Mouse (Mus musculus) thymus, adult 2 months (tissue): ENCODE measurements around the gene Clmn. TPM values are rescaled to one million over a fixed set of nuclear protein-coding genes. Genes with fewer than 3 reads are reported as not detected.
A peak's percentile ranks its signal among the peaks of the same experiment; 100 is the strongest.

ENCODE experiments used
- DNase-seq: peaks from one replicate; pipeline ENCODE4 v3.0.0; 2021
- H3K27ac ChIP-seq: fragments of 200-500 bp; 2 replicates; pipeline ENCODE4 v1.5.1; 2012; ENCODE audit warnings: low read length, control low read depth; ENCODE audit not compliant: control insufficient read depth, insufficient read depth
- H3K27me3 ChIP-seq: fragments of 200-500 bp; 2 replicates; pipeline ENCODE4 v1.6.1; 2012; ENCODE audit warnings: mild to moderate bottlenecking, low read length, moderate library complexity, mixed read lengths; ENCODE audit not compliant: control insufficient read depth, insufficient read depth
- H3K36me3 ChIP-seq: fragments of 200-500 bp; 2 replicates; pipeline ENCODE4 v1.6.1; 2012; ENCODE audit warnings: mild to moderate bottlenecking, low read length, moderate library complexity; ENCODE audit not compliant: control insufficient read depth, insufficient read depth
- H3K4me1 ChIP-seq: fragments of 200-500 bp; replicated peaks from 2 replicates; pipeline ENCODE4 v1.6.1; 2012; ENCODE audit warnings: low read length; ENCODE audit not compliant: control insufficient read depth, insufficient read depth
- H3K4me3 ChIP-seq: fragments of 200-500 bp; 2 replicates; pipeline ENCODE4 v1.5.1; 2012; ENCODE audit warnings: mild to moderate bottlenecking, low read length, control low read depth, moderate library complexity; ENCODE audit not compliant: control insufficient read depth, insufficient read depth
- CTCF ChIP-seq: fragments of 200-500 bp; IDR thresholded peaks from 2 replicates; pipeline ENCODE4 v1.5.1; 2012; ENCODE audit warnings: mild to moderate bottlenecking, control low read depth, low read length, moderate library complexity, borderline replicate concordance; ENCODE audit not compliant: control insufficient read depth, poor library complexity, insufficient read depth; ENCODE audit errors: extremely low read depth
- POLR2A ChIP-seq: fragments of 200-500 bp; IDR thresholded peaks from 2 replicates; pipeline ENCODE4 v1.6.1; 2012; ENCODE audit warnings: mild to moderate bottlenecking, low read length, control low read depth, moderate library complexity; ENCODE audit not compliant: control insufficient read depth, poor library complexity, insufficient read depth; ENCODE audit errors: extremely low read depth
- WGBS: fragments of 180-500 bp; shearing (Covaris S2); methylation state at CpG from one replicate; pipeline ENCODE4 v1.1.7; 2018; 5-methylcytosine and 5-hydroxymethylcytosine counted together
- polyA plus RNA-seq: library from polyadenylated mRNA; depleted of rRNA; stranded (reverse); fragments of >200 nt; gene quantifications from 2 replicates; pipeline ENCODE4 v1.2.3, GENCODE M21; 2012; rRNA removed

Gene Clmn
- polyA plus RNA-seq: 0.75 and 1.0 TPM in 2 replicates

DNA sequence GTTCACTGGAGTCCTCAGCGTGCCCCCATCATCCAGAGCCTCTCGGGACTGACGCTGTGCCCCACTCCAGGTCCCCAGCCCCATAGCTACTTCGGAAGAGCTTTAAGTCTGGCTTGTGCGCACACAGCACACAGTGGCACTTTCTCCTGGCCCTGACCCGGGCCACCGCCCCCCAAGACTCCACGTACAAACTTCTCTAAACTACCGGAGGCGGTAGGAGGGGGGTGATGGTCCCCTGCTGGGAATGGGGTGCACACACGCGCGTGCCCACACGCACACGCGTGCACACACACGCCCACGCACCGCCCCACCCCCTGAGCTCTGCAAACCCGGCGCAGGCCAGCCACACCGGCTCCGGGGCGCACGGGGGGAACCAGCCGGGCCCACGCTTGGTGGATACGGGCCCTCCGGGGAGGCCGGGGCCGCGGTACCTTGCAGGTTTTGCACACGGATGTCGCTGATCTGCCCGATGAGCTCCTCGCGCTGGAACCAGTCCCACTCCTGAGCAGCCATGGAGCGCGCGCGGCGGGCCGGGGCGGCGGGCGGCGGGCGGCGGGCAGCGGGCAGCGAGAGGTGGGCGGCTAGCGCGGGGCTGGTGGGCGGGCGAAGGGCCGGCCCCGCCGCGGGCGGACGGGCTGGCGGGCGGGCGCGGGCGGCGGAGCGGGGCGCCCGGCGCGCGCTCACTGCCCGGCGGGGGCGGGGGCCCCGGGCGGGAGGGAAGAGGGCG lies at the start of gene Clmn:
TSS of gene Clmn (minus strand) at position 638 of the 727 bp plus-strand sequence.
- no peaks in the 10 kb centered on the region for H3K36me3 ChIP-seq
- peak; percentile 2 for DNase-seq
- no peaks in the 10 kb centered on the region for H3K4me1 ChIP-seq
- peak within 1 kb of the TSS; percentile 1; the same call in 1 of the 2 replicates for H3K4me3 ChIP-seq
- H3K27me3 ChIP-seq: no peaks in the 10 kb centered on the region; the same call in 1 of the 2 replicates
- WGBS: 12% methylated on average over 59 of the region's 80 CpGs
- TF ChIP-seq CTCF (no peak), POLR2A (no peak)
- no peak within 1 kb of the TSS for H3K27ac ChIP-seq

DNA sequence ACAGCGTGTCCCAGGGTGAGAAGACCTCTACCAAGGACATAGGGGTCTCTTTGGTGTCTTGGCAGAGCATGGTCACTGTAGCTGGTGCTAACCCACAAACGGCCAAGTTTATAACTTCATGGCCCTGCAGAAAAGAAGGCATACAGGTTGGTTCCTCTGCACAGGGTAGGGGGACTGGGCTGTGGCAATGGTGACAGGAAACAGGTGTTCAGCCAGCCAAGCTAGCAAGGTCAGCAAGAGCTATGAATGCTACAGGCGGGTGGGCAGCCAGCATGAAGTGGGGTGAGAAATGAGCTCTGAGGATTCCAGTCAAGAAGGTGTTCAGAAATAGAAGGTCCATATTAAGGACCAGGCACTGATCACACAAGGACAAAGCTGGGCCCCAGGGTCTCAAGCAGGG lies 48.1 kb upstream of the Clmn start:
- Histone ChIP-seq H3K27ac (no peak overlapping the region), H3K27me3 (no peaks in the 10 kb centered on the region), H3K4me1 (peaks cover 4% of the 10 kb centered on the region; the same call in 1 of the 2 replicates), H3K4me3 (no peak overlapping the region), H3K36me3 (no peaks in the 10 kb centered on the region)
- no peak for TF ChIP-seq CTCF
- no peak for TF ChIP-seq POLR2A
- no peak for DNase-seq
- 11% methylated on average over 3 of the region's 3 CpGs for WGBS

DNA sequence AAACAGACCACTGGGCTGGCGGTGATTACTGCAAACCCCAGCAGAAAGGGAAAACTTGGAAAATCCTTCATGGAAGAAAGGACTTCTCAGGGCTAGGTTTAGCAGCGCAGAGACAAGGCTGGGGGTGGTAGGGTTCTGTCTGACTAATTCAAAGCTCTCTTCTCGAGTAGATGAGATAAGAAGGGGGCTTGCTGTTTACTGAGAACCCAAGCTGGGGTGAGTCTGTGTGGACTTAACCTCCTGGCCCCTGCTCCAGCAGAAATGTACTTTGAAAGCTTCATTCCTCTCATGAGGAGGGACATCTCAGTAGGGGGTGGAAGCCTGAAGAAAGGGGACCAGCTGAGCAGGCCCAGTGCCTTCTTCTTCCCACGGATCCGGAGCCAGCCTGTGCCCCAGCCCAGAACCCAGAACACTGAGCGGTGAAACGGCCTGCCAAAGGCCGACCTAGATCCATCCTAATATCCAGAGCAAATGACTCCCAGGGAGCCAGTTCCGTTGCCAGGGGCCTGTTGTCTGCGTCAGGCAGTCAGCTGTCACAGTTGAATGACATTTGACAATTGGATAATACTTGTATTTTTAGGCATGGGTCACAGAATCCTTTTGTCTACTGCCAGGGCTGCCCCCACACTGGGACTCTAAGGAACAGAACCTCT lies 47.5 kb upstream of the Clmn start:
- no peak for DNase-seq
- TF ChIP-seq CTCF: no peak
- H3K4me1 ChIP-seq: peaks cover 4% of the 10 kb centered on the region; the same call in 1 of the 2 replicates
- H3K27ac ChIP-seq: no peak overlapping the region
- H3K36me3 ChIP-seq: no peaks in the 10 kb centered on the region
- WGBS: 85% methylated on average over 10 of the region's 10 CpGs
- H3K27me3 ChIP-seq: no peaks in the 10 kb centered on the region
- H3K4me3 ChIP-seq: no peak overlapping the region

DNA sequence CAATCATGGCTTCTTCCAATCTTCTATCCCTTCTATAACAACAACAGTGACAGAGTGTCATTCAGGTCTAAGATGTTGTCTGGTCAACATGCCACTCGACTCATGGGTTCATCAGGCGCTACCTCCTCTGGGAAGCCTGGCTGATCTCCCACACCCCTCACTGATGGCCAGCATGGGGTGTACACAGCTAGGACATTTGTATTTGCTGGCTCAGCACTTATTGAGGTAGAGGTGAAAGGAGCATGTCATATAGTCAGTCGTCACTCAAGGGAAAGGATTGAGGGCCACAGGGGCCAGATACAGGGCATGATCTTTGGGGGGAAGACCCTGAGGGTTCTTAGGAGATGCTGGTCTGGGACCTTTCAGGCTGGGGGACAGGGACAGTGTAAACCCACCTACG lies 44.9 kb upstream of the Clmn start:
- Histone ChIP-seq H3K27ac (no peak overlapping the region), H3K4me3 (no peak overlapping the region), H3K27me3 (no peaks in the 10 kb centered on the region), H3K36me3 (no peaks in the 10 kb centered on the region), H3K4me1 (peaks cover 4% of the 10 kb centered on the region; the same call in 1 of the 2 replicates)
- 95% methylated on average over 4 of the region's 4 CpGs for WGBS
- no peak for TF ChIP-seq POLR2A
- no peak for TF ChIP-seq CTCF
- no peak for DNase-seq

DNA sequence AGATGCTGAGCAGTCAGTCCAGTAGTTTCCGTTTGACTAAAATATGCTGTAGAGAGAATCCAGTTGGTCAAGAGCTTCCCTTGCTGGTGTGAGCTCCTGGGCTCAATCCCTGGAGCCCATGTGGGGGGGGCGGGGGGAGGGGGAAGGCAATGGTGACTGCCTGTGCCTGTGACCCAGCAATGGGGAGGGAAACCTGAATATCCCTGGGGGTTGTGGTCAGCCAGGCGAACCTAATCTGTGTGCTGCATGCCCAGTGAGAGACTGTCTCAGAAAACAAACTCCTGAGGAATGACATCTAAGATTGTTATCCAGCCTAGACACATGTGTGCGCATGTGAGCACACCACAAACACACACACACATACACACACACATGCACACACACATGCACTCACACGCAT lies 44.1 kb upstream of the Clmn start:
- Histone ChIP-seq H3K36me3 (no peaks in the 10 kb centered on the region), H3K27me3 (no peaks in the 10 kb centered on the region), H3K4me3 (no peak overlapping the region), H3K27ac (no peak overlapping the region), H3K4me1 (peaks cover 4% of the 10 kb centered on the region; the same call in 1 of the 2 replicates)
- no peak for DNase-seq
- 91% methylated on average over 5 of the region's 5 CpGs for WGBS
- TF ChIP-seq POLR2A (no peak), CTCF (no peak)

DNA sequence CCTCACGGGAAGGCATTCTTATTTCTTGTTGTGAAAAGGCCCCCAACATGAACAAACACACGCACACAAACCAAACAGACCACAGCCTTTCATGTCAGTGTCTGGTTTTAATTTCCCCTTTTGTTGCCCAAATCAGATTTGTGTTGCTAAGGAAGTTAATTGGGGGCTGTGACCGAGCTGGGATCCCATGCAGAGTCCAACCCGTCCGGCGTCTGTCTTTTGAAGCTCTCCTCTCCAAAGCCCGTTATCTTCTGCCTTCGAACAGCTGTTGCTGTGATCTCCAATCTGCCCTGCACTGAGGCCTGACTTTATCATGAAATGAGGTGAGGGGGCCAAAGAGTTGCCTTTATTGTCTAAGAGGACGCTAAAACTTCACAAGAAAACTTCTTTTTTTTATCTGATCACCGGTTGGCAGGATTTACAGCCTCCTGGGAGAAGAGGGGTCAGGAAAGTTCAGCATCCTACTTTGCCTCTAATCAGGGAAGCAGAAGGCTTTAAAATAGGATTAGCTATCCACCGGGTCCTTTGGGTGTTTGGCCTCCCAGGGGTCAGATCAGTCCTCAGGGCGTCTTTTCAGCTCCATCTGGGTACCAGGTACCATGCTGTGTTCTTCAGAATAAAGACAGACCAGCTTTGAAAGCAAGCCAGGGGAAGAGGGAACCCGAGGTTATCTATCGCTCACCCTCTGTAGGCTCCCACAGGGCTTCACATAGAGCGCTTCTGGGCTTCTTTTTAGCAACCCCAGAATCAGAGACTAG lies 43.3 kb upstream of the Clmn start:
- WGBS: 28% methylated on average over 15 of the region's 15 CpGs
- Histone ChIP-seq H3K36me3 (no peaks in the 10 kb centered on the region), H3K4me3 (no peak overlapping the region), H3K27me3 (no peaks in the 10 kb centered on the region), H3K4me1 (peaks cover 4% of the 10 kb centered on the region; the same call in 1 of the 2 replicates), H3K27ac (no peak overlapping the region)
- DNase-seq: no peak
- no peak for TF ChIP-seq POLR2A
- TF ChIP-seq CTCF: no peak
